Mouse (Mus musculus): ENCODE measurements around the gene Hsd11b1. TPM values are rescaled to one million over a fixed set of nuclear protein-coding genes. Genes with fewer than 3 reads are reported as not detected.

The Hsd11b1 gene
- polyA plus RNA-seq, 1 experiment from 2014 or later = 11.4 TPM

GRCm38 (mm10) chr1:193230531-193230930 lies 33.3 kb downstream of the Hsd11b1 start:
- ATAC-seq (replicated peaks; ENCODE audit: low FRiP score, low read depth) = no peak

GRCm38 (mm10) chr1:193229570-193229969 lies 34.3 kb downstream of the Hsd11b1 start:
- H3K4me1 ChIP-seq (replicated peaks; ENCODE audit: insufficient read depth, low read length) = 0 out of 2 replicates have a peak, but pooled peaks cover 23% of the 10 kb centered on the region
- no peaks in the 10 kb centered on the region for H3K27me3 ChIP-seq (ENCODE audit: insufficient read depth, low read length)
- 74% methylated on average over 5 of the region's 5 CpGs for WGBS
- no peak overlapping the region for H3K9ac ChIP-seq (ENCODE audit: low read depth, low read length)
- H3K9me3 ChIP-seq (replicated peaks; ENCODE audit: low read length) = no peaks in the 10 kb centered on the region
- no peak for ATAC-seq (replicated peaks; ENCODE audit: low FRiP score, low read depth)
- no peak for TF ChIP-seq CTCF (IDR thresholded peaks at IDR 0.05; ENCODE audit: low read depth)
- no peak for DNase-seq (ENCODE audit: low spot score)
- H3K4me3 ChIP-seq (replicated peaks; ENCODE audit: low read depth, low read length) = no peak overlapping the region
- no peaks in the 10 kb centered on the region for H3K36me3 ChIP-seq (ENCODE audit: insufficient read depth, low read length)
- H3K27ac ChIP-seq = peak overlapping the region; percentile 54; the same call in 1 of the 2 replicates
- H3K4me2 ChIP-seq (ENCODE audit: low read length) = no peak overlapping the region

More at GRCm38 (mm10) chr1:193230531-193230930, 33.3 kb downstream of the Hsd11b1 start:
- Histone ChIP-seq H3K36me3 (ENCODE audit: insufficient read depth, low read length) (no peaks in the 10 kb centered on the region), H3K9ac (ENCODE audit: low read depth, low read length) (no peak overlapping the region), H3K27me3 (ENCODE audit: insufficient read depth, low read length) (no peaks in the 10 kb centered on the region), H3K4me2 (ENCODE audit: low read length) (no peak overlapping the region), H3K27ac (peak overlapping the region; percentile 75; the same call in 1 of the 2 replicates), H3K9me3 (replicated peaks; ENCODE audit: low read length) (no peaks in the 10 kb centered on the region), H3K4me1 (replicated peaks; ENCODE audit: insufficient read depth, low read length) (0 out of 2 replicates have a peak, but pooled peaks cover 23% of the 10 kb centered on the region), H3K4me3 (replicated peaks; ENCODE audit: low read depth, low read length) (no peak overlapping the region)
- no peak for DNase-seq (ENCODE audit: low spot score)
- WGBS = 39% methylated on average over 3 of the region's 3 CpGs
- no peak for TF ChIP-seq CTCF (IDR thresholded peaks at IDR 0.05; ENCODE audit: low read depth)

GRCm38 (mm10) chr1:193227537-193227936 lies 36.3 kb downstream of the Hsd11b1 start:
- H3K36me3 ChIP-seq (ENCODE audit: insufficient read depth, low read length) = no peaks in the 10 kb centered on the region
- TF ChIP-seq CTCF (IDR thresholded peaks at IDR 0.05; ENCODE audit: low read depth) = no peak
- no peak overlapping the region for H3K4me3 ChIP-seq (replicated peaks; ENCODE audit: low read depth, low read length)
- H3K27ac ChIP-seq = peak overlapping the region; percentile 70
- WGBS = 66% methylated on average over 4 of the region's 4 CpGs
- DNase-seq (ENCODE audit: low spot score) = no peak
- H3K4me2 ChIP-seq (ENCODE audit: low read length) = no peak overlapping the region
- H3K9ac ChIP-seq (ENCODE audit: low read depth, low read length) = no peak overlapping the region
- H3K4me1 ChIP-seq (replicated peaks; ENCODE audit: insufficient read depth, low read length) = 0 out of 2 replicates have a peak, but pooled peaks cover 17% of the 10 kb centered on the region
- ATAC-seq (replicated peaks; ENCODE audit: low FRiP score, low read depth) = no peak
- no peaks in the 10 kb centered on the region for H3K27me3 ChIP-seq (ENCODE audit: insufficient read depth, low read length)
- H3K9me3 ChIP-seq (replicated peaks; ENCODE audit: low read length) = no peaks in the 10 kb centered on the region

GRCm38 (mm10) chr1:193226724-193227522 lies 37.0 kb downstream of the Hsd11b1 start:
- ATAC-seq (replicated peaks; ENCODE audit: low FRiP score, low read depth) (no peak), DNase-seq (ENCODE audit: low spot score) (no peak)
- 29% methylated on average over 7 of the region's 7 CpGs for WGBS
- 0 out of 2 replicates have a peak, but pooled peaks cover 17% of the 10 kb centered on the region for H3K4me1 ChIP-seq (replicated peaks; ENCODE audit: insufficient read depth, low read length)
- H3K4me2 ChIP-seq (ENCODE audit: low read length) = no peak overlapping the region
- no peaks in the 10 kb centered on the region for H3K36me3 ChIP-seq (ENCODE audit: insufficient read depth, low read length)
- no peak for TF ChIP-seq CTCF (IDR thresholded peaks at IDR 0.05; ENCODE audit: low read depth)
- no peak overlapping the region for H3K9ac ChIP-seq (ENCODE audit: low read depth, low read length)
- H3K9me3 ChIP-seq (replicated peaks; ENCODE audit: low read length) = no peaks in the 10 kb centered on the region
- peak overlapping the region; percentile 70 for H3K27ac ChIP-seq
- no peaks in the 10 kb centered on the region for H3K27me3 ChIP-seq (ENCODE audit: insufficient read depth, low read length)
- no peak overlapping the region for H3K4me3 ChIP-seq (replicated peaks; ENCODE audit: low read depth, low read length)

GRCm38 (mm10) chr1:193226114-193226513 lies 37.8 kb downstream of the Hsd11b1 start:
- Histone ChIP-seq H3K36me3 (ENCODE audit: insufficient read depth, low read length) (no peaks in the 10 kb centered on the region), H3K27ac (no peak overlapping the region), H3K27me3 (ENCODE audit: insufficient read depth, low read length) (no peaks in the 10 kb centered on the region), H3K9me3 (replicated peaks; ENCODE audit: low read length) (no peaks in the 10 kb centered on the region), H3K4me1 (replicated peaks; ENCODE audit: insufficient read depth, low read length) (0 out of 2 replicates have a peak, but pooled peaks cover 17% of the 10 kb centered on the region), H3K4me3 (replicated peaks; ENCODE audit: low read depth, low read length) (no peak overlapping the region), H3K9ac (ENCODE audit: low read depth, low read length) (no peak overlapping the region), H3K4me2 (ENCODE audit: low read length) (no peak overlapping the region)
- ATAC-seq (replicated peaks; ENCODE audit: low FRiP score, low read depth) (no peak), DNase-seq (ENCODE audit: low spot score) (no peak)
- TF ChIP-seq CTCF (IDR thresholded peaks at IDR 0.05; ENCODE audit: low read depth) = no peak
- 79% methylated on average over 4 of the region's 4 CpGs for WGBS

- no peak for DNase-seq (ENCODE audit: low spot score)
- no peak for TF ChIP-seq CTCF (IDR thresholded peaks at IDR 0.05; ENCODE audit: low read depth)
- WGBS = 20% methylated on average over 3 of the region's 3 CpGs
Measured at GRCm38 (mm10) chr1:193225531-193225930, 38.3 kb downstream of the Hsd11b1 start.

More at GRCm38 (mm10) chr1:193225531-193225930, 38.3 kb downstream of the Hsd11b1 start:
- Histone ChIP-seq H3K27ac (peak overlapping the region; percentile 25; the same call in 1 of the 2 replicates), H3K4me1 (replicated peaks; ENCODE audit: insufficient read depth, low read length) (0 out of 2 replicates have a peak, but pooled peaks cover 13% of the 10 kb centered on the region), H3K9me3 (replicated peaks; ENCODE audit: low read length) (no peaks in the 10 kb centered on the region), H3K9ac (ENCODE audit: low read depth, low read length) (no peak overlapping the region), H3K27me3 (ENCODE audit: insufficient read depth, low read length) (no peaks in the 10 kb centered on the region), H3K4me2 (ENCODE audit: low read length) (no peak overlapping the region), H3K36me3 (ENCODE audit: insufficient read depth, low read length) (no peaks in the 10 kb centered on the region), H3K4me3 (replicated peaks; ENCODE audit: low read depth, low read length) (no peak overlapping the region)
- no peak for ATAC-seq (replicated peaks; ENCODE audit: low FRiP score, low read depth)

Measured in kidney, postnatal 0 days (tissue).